Mouse (Mus musculus) stomach, embryonic 14.5 days (tissue): ENCODE results near the gene Axdnd1. TPM values are rescaled to one million over a fixed set of nuclear protein-coding genes. Genes with fewer than 3 reads are reported as not detected.

ENCODE experiments used
- polyA plus RNA-seq: library from polyadenylated mRNA; unstranded; fragments of >200 nt; fragmentation: Nextera tagmentation; extraction: Ambion mirVana; gene quantifications from 2 replicates; pipeline ENCODE4 v1.2.1, GENCODE M21; 2014

Gene Axdnd1
- polyA plus RNA-seq, 1 experiment from 2014 or later = 0.71 TPM

Other genes starting within 250 kb of the Axdnd1 start
- gene Fam163a, start 216.1 kb downstream of the Axdnd1 start, polyA plus RNA-seq = 6.1 and 7.3 TPM in 2 replicates
- 0.49 and 0.53 TPM in 2 replicates for gene Tdrd5, start 117.5 kb downstream of the Axdnd1 start, polyA plus RNA-seq
- not detected in 2 replicates for gene Nphs2, start 110.4 kb downstream of the Axdnd1 start, polyA plus RNA-seq
- 994 and 1,028 TPM in 2 replicates for gene Gm2000, start 55.1 kb downstream of the Axdnd1 start, polyA plus RNA-seq
- 50.0 and 51.6 TPM in 2 replicates for gene Soat1, start 53.2 kb upstream of the Axdnd1 start, polyA plus RNA-seq
- gene Gm10031, start 102.9 kb upstream of the Axdnd1 start, polyA plus RNA-seq = 0.68 TPM in 1 of 2 replicates, not detected in the other
- 6.8 and 6.9 TPM in 2 replicates for gene Abl2, start 137.6 kb upstream of the Axdnd1 start, polyA plus RNA-seq